Mouse (Mus musculus): Measurements from ENCODE around the gene Tmem243. TPM values are rescaled to one million over a fixed set of nuclear protein-coding genes. Genes with fewer than 3 reads are reported as not detected.

Tmem243 gene
- polyA plus RNA-seq (2015; fragmentation: Nextera tagmentation; extraction: Ambion mirVana): 11.9 and 12.1 TPM in 2 replicates

DNA sequence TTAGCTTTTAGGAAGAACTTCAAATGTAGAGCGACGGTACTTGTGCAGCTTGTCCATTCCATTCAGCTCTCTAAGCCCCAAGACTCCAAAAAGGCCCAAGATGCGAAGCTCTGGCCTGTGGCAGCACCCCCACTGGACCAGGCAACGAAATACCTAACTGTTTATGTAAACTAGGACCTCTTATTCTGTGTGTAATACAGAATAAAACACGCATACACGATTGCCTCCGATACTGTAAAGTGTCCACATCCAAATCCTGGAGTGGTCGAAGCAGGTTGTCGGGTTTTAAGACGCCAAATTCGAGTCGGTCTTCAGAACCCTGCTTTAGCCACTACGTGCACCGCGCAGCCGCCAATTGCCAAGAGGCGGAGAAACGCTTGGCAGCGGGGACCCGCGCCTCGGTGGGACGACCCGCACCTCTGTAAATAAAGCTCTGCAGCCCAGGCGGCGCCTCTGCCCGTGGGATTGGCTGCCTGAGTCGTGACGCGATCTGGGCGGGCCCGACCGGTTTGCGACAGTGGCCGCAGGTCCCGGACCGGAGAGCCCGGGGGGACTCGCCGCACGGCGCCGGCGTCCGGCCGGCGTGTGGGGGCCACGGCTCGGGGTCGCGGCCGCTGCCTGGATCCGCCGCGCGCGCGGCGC lies at the start of gene Tmem243:
TSS of gene Tmem243 (plus strand) at position 462 of the 642 bp plus-strand sequence.
- ATAC-seq: peak; percentile 99
- no peaks in the 10 kb centered on the region for H3K27me3 ChIP-seq (replicated peaks; ENCODE audit: control insufficient read depth, insufficient read depth, low read length)
- no peaks in the 10 kb centered on the region for H3K36me3 ChIP-seq (ENCODE audit: control insufficient read depth, insufficient read depth)
- peak within 1 kb of the TSS; percentile 85 for H3K4me3 ChIP-seq (replicated peaks; ENCODE audit: low read length)
- H3K27ac ChIP-seq (ENCODE audit: low read length): no peak within 1 kb of the TSS
- under 1% methylated on average over 52 of the region's 59 CpGs for WGBS
- peaks cover 2% of the 10 kb centered on the region; the same call in 1 of the 2 replicates for H3K9me3 ChIP-seq (ENCODE audit: control insufficient read depth, low read length)
- peaks cover 9% of the 10 kb centered on the region for H3K4me1 ChIP-seq (replicated peaks; ENCODE audit: control insufficient read depth, insufficient read depth, low read length)
- H3K4me2 ChIP-seq (ENCODE audit: low read length): peak within 1 kb of the TSS; percentile 86
- H3K9ac ChIP-seq (replicated peaks; ENCODE audit: low read depth, low read length): peak within 1 kb of the TSS; percentile 71

DNA sequence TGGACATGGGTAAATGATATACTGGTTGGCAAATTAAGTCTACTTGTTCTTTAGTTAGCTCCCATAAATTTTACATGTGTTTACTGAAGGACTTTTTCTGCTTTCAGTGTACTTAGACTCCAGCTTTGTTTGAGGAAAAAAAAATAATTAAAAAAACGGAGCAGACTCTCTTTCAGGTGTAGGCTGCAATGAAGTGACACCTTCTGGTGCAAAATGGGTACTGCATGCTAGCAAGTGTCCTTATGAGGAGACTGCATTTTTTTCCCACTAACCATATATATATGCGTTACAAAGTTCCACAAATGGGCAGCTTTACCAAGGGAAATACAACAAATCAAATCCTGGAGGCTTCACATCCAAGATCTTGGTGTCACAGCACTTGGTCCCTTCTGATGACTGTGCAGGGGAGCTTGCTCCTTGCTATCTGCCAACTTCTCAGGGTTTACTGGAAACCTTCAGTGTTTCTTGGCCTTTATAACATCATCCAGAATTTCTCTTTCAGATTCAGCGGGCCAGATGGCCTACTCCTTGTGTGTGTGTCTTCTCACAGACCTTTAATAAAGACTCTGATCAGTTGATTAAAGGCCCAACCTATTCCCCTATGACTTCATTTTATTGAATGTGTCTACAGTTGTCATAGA lies 44.3 kb upstream of the Tmem243 start:
- H3K9me3 ChIP-seq (ENCODE audit: control insufficient read depth, low read length): no peaks in the 10 kb centered on the region
- H3K36me3 ChIP-seq (ENCODE audit: control insufficient read depth, insufficient read depth): no peaks in the 10 kb centered on the region
- H3K27me3 ChIP-seq (replicated peaks; ENCODE audit: control insufficient read depth, insufficient read depth, low read length): no peaks in the 10 kb centered on the region
- WGBS: 18% methylated on average over 3 of the region's 3 CpGs
- no peak overlapping the region for H3K4me2 ChIP-seq (ENCODE audit: low read length)
- no peaks in the 10 kb centered on the region for H3K4me1 ChIP-seq (replicated peaks; ENCODE audit: control insufficient read depth, insufficient read depth, low read length)
- H3K27ac ChIP-seq (ENCODE audit: low read length): no peak overlapping the region
- peak; percentile 79 for ATAC-seq
- no peak overlapping the region for H3K9ac ChIP-seq (replicated peaks; ENCODE audit: low read depth, low read length)
- H3K4me3 ChIP-seq (replicated peaks; ENCODE audit: low read length): no peak overlapping the region

DNA sequence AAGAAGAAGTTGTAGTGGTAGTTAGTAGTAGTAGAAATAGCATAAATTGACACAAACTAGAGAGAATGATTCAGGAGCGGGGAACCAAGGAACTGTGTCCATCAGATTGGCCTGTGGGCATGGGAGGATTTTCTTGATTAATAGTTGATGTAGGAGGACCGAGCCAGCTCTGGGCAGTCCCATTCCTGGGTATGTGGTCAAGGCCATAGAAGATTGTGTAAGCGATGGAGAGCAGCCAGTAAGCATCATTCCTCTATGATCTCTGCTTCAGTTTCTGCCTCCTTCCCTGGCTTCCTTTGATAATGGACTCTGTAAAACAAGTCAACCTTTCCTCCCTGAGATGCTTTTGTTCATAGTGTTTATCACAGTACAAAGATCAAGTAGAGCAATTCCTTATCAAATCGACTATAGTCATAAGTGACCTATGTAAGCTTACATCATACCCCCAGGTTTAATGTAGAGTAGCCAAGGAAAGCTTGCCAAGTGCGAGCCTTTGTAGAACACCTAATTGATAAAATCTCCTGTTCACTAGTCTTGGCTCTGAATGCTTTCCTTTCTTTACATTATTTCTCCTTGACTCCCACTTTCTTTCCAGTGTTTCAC lies 43.1 kb upstream of the Tmem243 start:
- WGBS: 70% methylated on average over 5 of the region's 5 CpGs
- Histone ChIP-seq H3K4me2 (ENCODE audit: low read length) (no peak overlapping the region), H3K9me3 (ENCODE audit: control insufficient read depth, low read length) (no peaks in the 10 kb centered on the region), H3K9ac (replicated peaks; ENCODE audit: low read depth, low read length) (no peak overlapping the region), H3K4me1 (replicated peaks; ENCODE audit: control insufficient read depth, insufficient read depth, low read length) (no peaks in the 10 kb centered on the region), H3K27ac (ENCODE audit: low read length) (no peak overlapping the region), H3K27me3 (replicated peaks; ENCODE audit: control insufficient read depth, insufficient read depth, low read length) (no peaks in the 10 kb centered on the region), H3K4me3 (replicated peaks; ENCODE audit: low read length) (no peak overlapping the region), H3K36me3 (ENCODE audit: control insufficient read depth, insufficient read depth) (no peaks in the 10 kb centered on the region)
- no peak for ATAC-seq

DNA sequence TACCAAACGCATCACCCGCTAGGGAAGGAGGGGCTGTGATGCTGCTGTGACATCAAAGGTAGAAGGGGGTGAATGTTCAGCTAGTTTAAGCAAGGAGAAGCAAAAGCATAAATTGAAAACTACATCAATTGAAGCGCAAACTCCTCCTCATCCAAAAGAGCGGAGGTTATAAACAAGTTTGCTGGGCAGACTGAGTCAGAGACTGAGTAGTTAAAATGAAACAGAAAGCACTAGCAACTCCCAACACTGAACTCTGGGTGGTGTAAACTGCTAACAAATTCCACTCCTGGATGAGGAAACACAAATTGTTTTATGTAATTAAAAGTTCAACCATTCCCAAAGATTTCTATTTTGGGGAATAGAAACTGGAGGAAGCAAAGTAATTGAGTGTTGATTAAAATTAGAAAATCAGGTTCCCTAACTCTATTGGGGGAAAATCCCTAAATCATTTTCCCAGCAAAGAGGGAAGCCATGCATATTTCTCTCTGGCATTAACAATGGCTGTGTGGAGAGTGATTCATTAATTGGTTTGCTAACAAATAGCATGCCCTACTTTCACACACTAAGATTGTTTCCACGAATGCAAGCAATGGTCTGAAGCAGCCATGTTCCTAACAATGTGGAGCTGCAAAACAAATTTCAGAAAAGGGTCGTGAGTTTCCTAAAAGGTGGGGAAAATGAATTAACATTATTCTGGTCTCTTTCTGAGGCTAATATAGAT lies 41.0 kb upstream of the Tmem243 start:
- 46% methylated on average over 6 of the region's 6 CpGs for WGBS
- Histone ChIP-seq H3K4me1 (replicated peaks; ENCODE audit: control insufficient read depth, insufficient read depth, low read length) (no peaks in the 10 kb centered on the region), H3K4me2 (ENCODE audit: low read length) (no peak overlapping the region), H3K9me3 (ENCODE audit: control insufficient read depth, low read length) (no peaks in the 10 kb centered on the region), H3K36me3 (ENCODE audit: control insufficient read depth, insufficient read depth) (no peaks in the 10 kb centered on the region), H3K9ac (replicated peaks; ENCODE audit: low read depth, low read length) (no peak overlapping the region), H3K27me3 (replicated peaks; ENCODE audit: control insufficient read depth, insufficient read depth, low read length) (no peaks in the 10 kb centered on the region), H3K27ac (ENCODE audit: low read length) (no peak overlapping the region), H3K4me3 (replicated peaks; ENCODE audit: low read length) (no peak overlapping the region)
- ATAC-seq: no peak

DNA sequence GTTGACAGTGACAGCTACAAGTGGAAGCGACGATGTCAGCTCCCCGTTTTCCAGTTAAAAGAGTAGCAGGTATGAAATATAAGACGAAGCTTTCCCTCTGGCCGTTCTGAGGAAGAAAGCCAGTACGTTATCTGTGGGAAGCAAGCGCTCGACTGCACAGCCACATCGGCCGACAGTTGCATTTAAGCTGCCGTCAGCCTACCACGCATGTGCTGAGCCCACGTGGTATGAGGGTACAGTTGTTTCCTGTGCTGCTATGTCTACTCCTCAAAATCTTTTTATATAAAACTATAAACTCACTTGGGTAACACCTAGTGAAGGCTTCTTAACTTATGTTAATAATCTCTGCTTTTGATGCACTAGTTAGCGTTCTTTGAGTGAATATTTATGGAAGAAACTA lies 40.2 kb upstream of the Tmem243 start:
- no peaks in the 10 kb centered on the region for H3K27me3 ChIP-seq (replicated peaks; ENCODE audit: control insufficient read depth, insufficient read depth, low read length)
- no peak overlapping the region for H3K9ac ChIP-seq (replicated peaks; ENCODE audit: low read depth, low read length)
- 86% methylated on average over 14 of the region's 14 CpGs for WGBS
- H3K4me2 ChIP-seq (ENCODE audit: low read length): no peak overlapping the region
- no peaks in the 10 kb centered on the region for H3K36me3 ChIP-seq (ENCODE audit: control insufficient read depth, insufficient read depth)
- H3K4me1 ChIP-seq (replicated peaks; ENCODE audit: control insufficient read depth, insufficient read depth, low read length): no peaks in the 10 kb centered on the region
- ATAC-seq: no peak
- H3K9me3 ChIP-seq (ENCODE audit: control insufficient read depth, low read length): no peaks in the 10 kb centered on the region
- no peak overlapping the region for H3K4me3 ChIP-seq (replicated peaks; ENCODE audit: low read length)
- no peak overlapping the region for H3K27ac ChIP-seq (ENCODE audit: low read length)

DNA sequence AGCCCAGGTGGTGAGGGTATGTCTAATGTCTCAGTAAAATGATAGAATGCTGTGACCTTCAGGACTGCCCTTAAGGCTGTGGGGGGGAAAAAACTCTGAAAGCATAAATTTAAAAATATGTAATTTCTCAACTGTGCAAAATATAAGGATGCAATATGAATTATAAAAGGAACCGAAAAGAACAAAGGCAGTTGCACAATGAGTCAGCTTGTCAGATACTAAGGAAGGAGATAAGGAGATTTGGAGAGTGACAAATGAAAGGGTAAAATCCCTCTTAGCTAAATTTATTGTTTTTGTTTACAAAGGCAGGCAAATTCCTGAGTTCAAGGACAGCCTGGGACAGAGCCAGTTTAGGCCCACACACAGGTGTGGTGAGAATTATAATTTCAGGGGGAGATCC lies 36.3 kb upstream of the Tmem243 start:
- H3K9me3 ChIP-seq (ENCODE audit: control insufficient read depth, low read length): no peaks in the 10 kb centered on the region
- WGBS: 90% methylated on average over 1 of the region's 1 CpGs

DNA sequence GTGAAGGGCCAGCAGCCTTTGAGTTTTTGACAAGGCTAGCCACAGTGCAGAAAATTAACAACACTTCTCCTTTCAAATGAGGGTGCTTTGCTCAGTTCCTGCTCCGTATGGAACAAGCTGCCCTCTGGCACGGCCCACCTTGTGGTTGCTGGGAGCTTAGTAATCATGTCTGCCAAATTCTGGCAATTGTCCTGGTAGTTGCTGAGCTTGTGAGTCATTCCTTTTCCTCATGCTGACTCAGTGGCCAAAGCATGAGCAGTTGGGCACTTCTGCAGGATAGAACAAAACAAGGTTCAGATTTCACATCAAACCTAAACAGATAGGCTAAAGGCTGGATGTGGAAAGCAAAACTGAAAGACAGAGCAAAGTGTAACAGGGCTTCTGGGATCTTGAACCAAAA lies 31.6 kb upstream of the Tmem243 start:
- peak; percentile 64; the same call in 1 of the 2 replicates for ATAC-seq
- Histone ChIP-seq H3K4me1 (replicated peaks; ENCODE audit: control insufficient read depth, insufficient read depth, low read length) (peaks cover 2% of the 10 kb centered on the region; the same call in 1 of the 2 replicates), H3K4me2 (ENCODE audit: low read length) (no peak overlapping the region), H3K4me3 (replicated peaks; ENCODE audit: low read length) (no peak overlapping the region), H3K36me3 (ENCODE audit: control insufficient read depth, insufficient read depth) (no peaks in the 10 kb centered on the region), H3K27me3 (replicated peaks; ENCODE audit: control insufficient read depth, insufficient read depth, low read length) (no peaks in the 10 kb centered on the region), H3K27ac (ENCODE audit: low read length) (no peak overlapping the region), H3K9ac (replicated peaks; ENCODE audit: low read depth, low read length) (no peak overlapping the region), H3K9me3 (ENCODE audit: control insufficient read depth, low read length) (no peaks in the 10 kb centered on the region)
- 30% methylated on average over 2 of the region's 2 CpGs for WGBS

More for the DNA sequence above, 36.3 kb upstream of the Tmem243 start:
- Histone ChIP-seq H3K4me3 (replicated peaks; ENCODE audit: low read length) (no peak overlapping the region), H3K4me2 (ENCODE audit: low read length) (no peak overlapping the region), H3K27me3 (replicated peaks; ENCODE audit: control insufficient read depth, insufficient read depth, low read length) (no peaks in the 10 kb centered on the region), H3K27ac (ENCODE audit: low read length) (no peak overlapping the region), H3K4me1 (replicated peaks; ENCODE audit: control insufficient read depth, insufficient read depth, low read length) (no peaks in the 10 kb centered on the region; the same call in 1 of the 2 replicates), H3K9ac (replicated peaks; ENCODE audit: low read depth, low read length) (no peak overlapping the region), H3K36me3 (ENCODE audit: control insufficient read depth, insufficient read depth) (no peaks in the 10 kb centered on the region)
- no peak for ATAC-seq

DNA sequence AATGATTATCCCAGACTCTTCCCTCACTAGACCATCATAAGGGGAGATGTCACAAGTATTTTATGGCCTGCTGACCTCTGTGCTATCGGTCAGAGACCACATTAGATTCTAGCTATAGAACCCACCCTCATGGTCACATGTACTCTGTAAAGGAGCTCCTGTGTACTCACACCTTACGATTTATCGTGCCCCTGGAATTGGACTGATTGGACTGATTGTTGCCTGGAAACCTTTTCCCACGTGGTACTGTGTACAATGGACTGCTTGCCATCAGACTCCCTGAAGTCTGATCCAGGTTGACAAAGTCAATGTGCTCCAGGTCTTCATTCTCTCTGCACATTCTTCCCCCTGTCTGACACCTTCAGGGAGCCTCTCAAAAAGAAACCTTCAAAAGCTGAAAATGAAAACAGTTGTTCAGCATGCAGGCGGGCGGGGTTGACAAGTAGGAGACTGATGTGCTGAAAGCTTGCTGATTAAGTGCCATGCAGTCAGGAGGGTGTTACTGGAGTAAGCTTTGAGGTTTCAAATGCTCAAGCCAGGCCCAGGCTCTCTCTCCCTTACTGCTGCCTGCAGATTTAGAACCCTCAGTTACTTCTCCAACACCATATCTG lies 30.8 kb upstream of the Tmem243 start:
- Histone ChIP-seq H3K4me1 (replicated peaks; ENCODE audit: control insufficient read depth, insufficient read depth, low read length) (peaks cover 2% of the 10 kb centered on the region; the same call in 1 of the 2 replicates), H3K27ac (ENCODE audit: low read length) (no peak overlapping the region), H3K9ac (replicated peaks; ENCODE audit: low read depth, low read length) (no peak overlapping the region), H3K4me3 (replicated peaks; ENCODE audit: low read length) (no peak overlapping the region), H3K27me3 (replicated peaks; ENCODE audit: control insufficient read depth, insufficient read depth, low read length) (no peaks in the 10 kb centered on the region), H3K36me3 (ENCODE audit: control insufficient read depth, insufficient read depth) (no peaks in the 10 kb centered on the region), H3K4me2 (ENCODE audit: low read length) (no peak overlapping the region), H3K9me3 (ENCODE audit: control insufficient read depth, low read length) (no peaks in the 10 kb centered on the region)
- ATAC-seq: peak; percentile 69
- 72% methylated on average over 6 of the region's 6 CpGs for WGBS

DNA sequence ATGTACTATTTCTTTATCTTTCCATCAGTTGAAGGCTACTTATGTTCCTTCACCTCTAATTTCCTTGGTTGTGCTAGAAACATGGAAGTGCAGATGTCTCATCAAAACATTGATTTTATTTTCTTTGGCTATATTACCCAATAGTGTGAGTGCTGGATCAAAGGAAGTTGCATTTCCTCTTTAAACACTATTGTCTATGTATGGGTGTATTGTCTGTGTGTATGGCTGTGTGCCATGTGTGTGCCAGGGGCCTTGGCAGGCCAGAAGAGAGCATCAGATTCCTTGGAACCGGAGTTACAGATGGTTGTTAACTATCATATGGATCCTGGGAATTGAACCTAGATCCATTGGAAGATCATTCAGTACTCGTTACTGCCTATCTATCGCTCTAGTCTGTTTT lies 29.1 kb upstream of the Tmem243 start:
- H3K4me3 ChIP-seq (replicated peaks; ENCODE audit: low read length): no peak overlapping the region
- ATAC-seq: no peak
- no peak overlapping the region for H3K4me2 ChIP-seq (ENCODE audit: low read length)
- no peak overlapping the region for H3K9ac ChIP-seq (replicated peaks; ENCODE audit: low read depth, low read length)
- no peak overlapping the region for H3K27ac ChIP-seq (ENCODE audit: low read length)
- WGBS: 78% methylated on average over 3 of the region's 3 CpGs
- peaks cover 2% of the 10 kb centered on the region; the same call in 1 of the 2 replicates for H3K4me1 ChIP-seq (replicated peaks; ENCODE audit: control insufficient read depth, insufficient read depth, low read length)
- H3K36me3 ChIP-seq (ENCODE audit: control insufficient read depth, insufficient read depth): no peaks in the 10 kb centered on the region
- H3K27me3 ChIP-seq (replicated peaks; ENCODE audit: control insufficient read depth, insufficient read depth, low read length): no peaks in the 10 kb centered on the region
- H3K9me3 ChIP-seq (ENCODE audit: control insufficient read depth, low read length): no peaks in the 10 kb centered on the region

Measured in forebrain, embryonic 16.5 days (tissue).